Mouse (Mus musculus): ENCODE results near the gene Nr4a1. TPM values are rescaled to one million over a fixed set of nuclear protein-coding genes. Genes with fewer than 3 reads are reported as not detected.
A peak's percentile ranks its signal among the peaks of the same experiment; 100 is the strongest.

Gene Nr4a1
- polyA plus RNA-seq, 1 experiment from 2014 or later: 13.5 TPM

DNA sequence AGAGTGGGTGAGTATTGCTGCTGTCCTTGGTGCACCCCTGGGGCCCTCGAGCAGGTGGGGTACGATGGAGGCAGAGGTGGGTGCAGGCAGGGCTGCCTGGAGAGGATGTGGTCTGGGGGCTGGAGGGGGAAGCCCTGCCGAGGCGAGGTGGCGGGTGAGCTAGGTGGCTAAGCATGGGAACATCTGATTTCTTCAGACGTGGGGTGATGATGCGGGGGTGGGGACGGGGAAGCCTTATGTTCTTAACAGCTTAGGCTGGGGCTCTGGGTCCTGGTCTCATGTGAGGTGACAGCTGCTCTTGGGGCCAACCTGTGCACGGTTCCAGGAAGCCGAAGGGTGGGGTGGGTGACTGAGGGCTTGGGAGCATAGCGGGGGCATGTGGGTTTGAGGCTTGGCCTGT, 4.4 kb downstream of the Nr4a1 start:
- Histone ChIP-seq H3K27me3 (ENCODE audit: control insufficient read depth, insufficient read depth, low read length) (no peaks in the 10 kb centered on the region), H3K9me3 (replicated peaks; ENCODE audit: control insufficient read depth, low read length) (no peaks in the 10 kb centered on the region), H3K4me2 (ENCODE audit: low read depth, low read length) (no peak overlapping the region), H3K9ac (ENCODE audit: low read length) (no peak overlapping the region), H3K36me3 (ENCODE audit: control insufficient read depth, insufficient read depth) (no peaks in the 10 kb centered on the region), H3K4me3 (ENCODE audit: low read length) (no peak overlapping the region), H3K27ac (ENCODE audit: low read length) (no peak overlapping the region), H3K4me1 (ENCODE audit: control insufficient read depth, insufficient read depth, low read length) (peaks cover 61% of the 10 kb centered on the region)
- ATAC-seq (replicated peaks; ENCODE audit: extremely low read depth, insufficient read depth, low FRiP score): 0 out of 2 replicates have a peak, but pooled peaks have one; percentile 6
- WGBS: 77% methylated on average over 11 of the region's 11 CpGs

DNA sequence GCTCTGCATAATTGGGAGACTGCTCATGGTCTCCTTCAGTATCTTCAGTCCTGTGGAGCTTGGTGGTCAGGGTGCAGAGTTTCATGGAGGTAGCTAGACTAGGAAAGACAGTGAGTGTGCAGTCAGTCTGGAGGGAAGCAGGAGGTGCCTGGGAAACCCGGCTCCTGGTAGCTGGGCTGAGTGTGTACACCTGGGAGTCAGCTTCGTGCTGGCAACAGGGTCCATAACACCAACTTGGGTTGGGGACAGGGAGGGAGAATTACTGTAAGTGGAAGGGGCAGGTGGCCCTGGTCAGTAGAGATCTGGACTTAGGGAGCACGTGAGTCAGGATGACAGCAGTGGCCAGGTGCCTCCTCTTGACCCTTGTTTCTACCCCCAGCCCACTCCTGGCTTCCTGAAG, 5.9 kb downstream of the Nr4a1 start:
- Histone ChIP-seq H3K27me3 (ENCODE audit: control insufficient read depth, insufficient read depth, low read length) (no peaks in the 10 kb centered on the region), H3K27ac (ENCODE audit: low read length) (peak overlapping the region; percentile 89), H3K36me3 (ENCODE audit: control insufficient read depth, insufficient read depth) (no peaks in the 10 kb centered on the region), H3K4me2 (ENCODE audit: low read depth, low read length) (peak overlapping the region; percentile 41), H3K4me1 (ENCODE audit: control insufficient read depth, insufficient read depth, low read length) (peaks cover 54% of the 10 kb centered on the region), H3K4me3 (ENCODE audit: low read length) (no peak overlapping the region), H3K9ac (ENCODE audit: low read length) (peak overlapping the region; percentile 61), H3K9me3 (replicated peaks; ENCODE audit: control insufficient read depth, low read length) (no peaks in the 10 kb centered on the region)
- no peak for ATAC-seq (replicated peaks; ENCODE audit: extremely low read depth, insufficient read depth, low FRiP score)
- 78% methylated on average over 3 of the region's 3 CpGs for WGBS

- Histone ChIP-seq H3K27me3 (ENCODE audit: control insufficient read depth, insufficient read depth, low read length) (no peaks in the 10 kb centered on the region), H3K4me3 (ENCODE audit: low read length) (no peak overlapping the region), H3K27ac (ENCODE audit: low read length) (peak overlapping the region; percentile 89), H3K36me3 (ENCODE audit: control insufficient read depth, insufficient read depth) (no peaks in the 10 kb centered on the region), H3K9me3 (replicated peaks; ENCODE audit: control insufficient read depth, low read length) (no peaks in the 10 kb centered on the region), H3K4me1 (ENCODE audit: control insufficient read depth, insufficient read depth, low read length) (peaks cover 51% of the 10 kb centered on the region), H3K9ac (ENCODE audit: low read length) (peak overlapping the region; percentile 61), H3K4me2 (ENCODE audit: low read depth, low read length) (peak overlapping the region; percentile 41)
- 29% methylated on average over 10 of the region's 10 CpGs for WGBS
- peak; percentile 25 for ATAC-seq (replicated peaks; ENCODE audit: extremely low read depth, insufficient read depth, low FRiP score)
Measured at GRCm38 (mm10) chr15:101260387-101260786, 6.3 kb downstream of the Nr4a1 start.

DNA sequence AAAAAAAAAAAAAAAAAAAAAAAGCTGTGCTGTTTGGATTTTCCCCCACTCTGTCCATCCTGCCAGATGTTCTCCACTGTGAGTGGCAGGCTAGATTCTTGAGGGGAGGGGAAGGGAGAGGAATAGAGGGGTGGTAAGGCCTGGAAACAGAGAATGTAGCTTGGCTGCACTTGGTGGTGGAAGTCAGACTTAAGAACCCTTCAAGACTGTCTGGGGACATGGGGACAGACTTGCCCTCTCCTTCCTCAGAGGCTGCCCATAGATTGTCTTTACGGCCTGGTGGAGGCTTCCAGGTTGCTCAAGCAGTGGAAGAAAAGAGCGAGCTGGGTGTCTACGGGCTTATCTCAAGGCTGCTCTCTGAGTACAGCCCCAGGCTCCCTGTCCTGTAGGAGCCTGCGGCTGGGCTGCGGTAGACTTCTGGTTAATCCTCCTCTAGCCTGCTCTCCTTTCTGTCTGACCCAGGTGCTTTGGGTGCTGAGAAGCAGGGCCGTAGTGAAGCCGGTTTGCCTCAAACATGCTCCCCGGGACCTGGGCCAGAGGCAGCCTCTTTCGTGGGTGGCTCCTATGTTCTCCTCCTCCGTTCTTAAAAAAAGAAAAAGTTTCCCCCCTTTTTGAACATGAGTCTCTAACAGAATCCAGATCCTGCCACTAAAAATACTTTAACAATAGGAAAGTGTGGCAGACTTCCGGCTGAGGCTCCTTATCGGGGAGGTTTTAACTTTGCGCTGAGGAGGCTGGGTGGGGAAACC, 7.0 kb downstream of the Nr4a1 start:
- H3K4me1 ChIP-seq (ENCODE audit: control insufficient read depth, insufficient read depth, low read length): peaks cover 51% of the 10 kb centered on the region
- H3K36me3 ChIP-seq (ENCODE audit: control insufficient read depth, insufficient read depth): no peaks in the 10 kb centered on the region
- WGBS: 14% methylated on average over 13 of the region's 13 CpGs
- peak overlapping the region; percentile 1; the same call in 1 of the 2 replicates for H3K4me3 ChIP-seq (ENCODE audit: low read length)
- H3K4me2 ChIP-seq (ENCODE audit: low read depth, low read length): peak overlapping the region; percentile 41
- H3K27me3 ChIP-seq (ENCODE audit: control insufficient read depth, insufficient read depth, low read length): no peaks in the 10 kb centered on the region
- peak overlapping the region; percentile 89 for H3K27ac ChIP-seq (ENCODE audit: low read length)
- ATAC-seq (replicated peaks; ENCODE audit: extremely low read depth, insufficient read depth, low FRiP score): no peak
- peak overlapping the region; percentile 61 for H3K9ac ChIP-seq (ENCODE audit: low read length)
- no peaks in the 10 kb centered on the region for H3K9me3 ChIP-seq (replicated peaks; ENCODE audit: control insufficient read depth, low read length)

- ATAC-seq (replicated peaks; ENCODE audit: extremely low read depth, insufficient read depth, low FRiP score): no peak
- 57% methylated on average over 5 of the region's 5 CpGs for WGBS
- Histone ChIP-seq H3K27me3 (ENCODE audit: control insufficient read depth, insufficient read depth, low read length) (no peaks in the 10 kb centered on the region), H3K36me3 (ENCODE audit: control insufficient read depth, insufficient read depth) (no peaks in the 10 kb centered on the region), H3K9me3 (replicated peaks; ENCODE audit: control insufficient read depth, low read length) (no peaks in the 10 kb centered on the region), H3K9ac (ENCODE audit: low read length) (no peak overlapping the region), H3K4me1 (ENCODE audit: control insufficient read depth, insufficient read depth, low read length) (peaks cover 51% of the 10 kb centered on the region), H3K27ac (ENCODE audit: low read length) (peak overlapping the region; percentile 89), H3K4me2 (ENCODE audit: low read depth, low read length) (no peak overlapping the region), H3K4me3 (ENCODE audit: low read length) (no peak overlapping the region)
Measured at GRCm38 (mm10) chr15:101262502-101262901, 8.4 kb downstream of the Nr4a1 start.

- H3K4me1 ChIP-seq (ENCODE audit: control insufficient read depth, insufficient read depth, low read length): peaks cover 43% of the 10 kb centered on the region
- 1% methylated on average over 56 of the region's 57 CpGs for WGBS
- no peaks in the 10 kb centered on the region for H3K27me3 ChIP-seq (ENCODE audit: control insufficient read depth, insufficient read depth, low read length)
- H3K36me3 ChIP-seq (ENCODE audit: control insufficient read depth, insufficient read depth): peaks cover 8% of the 10 kb centered on the region
- H3K4me3 ChIP-seq (ENCODE audit: low read length): peak overlapping the region; percentile 73
- peak overlapping the region; percentile 88 for H3K27ac ChIP-seq (ENCODE audit: low read length)
- H3K4me2 ChIP-seq (ENCODE audit: low read depth, low read length): peak overlapping the region; percentile 88
- peak; percentile 92 for ATAC-seq (replicated peaks; ENCODE audit: extremely low read depth, insufficient read depth, low FRiP score)
- no peaks in the 10 kb centered on the region for H3K9me3 ChIP-seq (replicated peaks; ENCODE audit: control insufficient read depth, low read length)
- peak overlapping the region; percentile 78 for H3K9ac ChIP-seq (ENCODE audit: low read length)
Measured at GRCm38 (mm10) chr15:101266132-101266963, 12.3 kb downstream of the Nr4a1 start.

GRCm38 (mm10) chr15:101267053-101268032, 13.3 kb downstream of the Nr4a1 start:
- no peaks in the 10 kb centered on the region for H3K27me3 ChIP-seq (ENCODE audit: control insufficient read depth, insufficient read depth, low read length)
- H3K9me3 ChIP-seq (replicated peaks; ENCODE audit: control insufficient read depth, low read length): no peaks in the 10 kb centered on the region
- peaks cover 34% of the 10 kb centered on the region for H3K4me1 ChIP-seq (ENCODE audit: control insufficient read depth, insufficient read depth, low read length)
- H3K4me2 ChIP-seq (ENCODE audit: low read depth, low read length): peak overlapping the region; percentile 88
- peak; percentile 8; the same call in 1 of the 2 replicates for ATAC-seq (replicated peaks; ENCODE audit: extremely low read depth, insufficient read depth, low FRiP score)
- peak overlapping the region; percentile 83 for H3K27ac ChIP-seq (ENCODE audit: low read length)
- peak overlapping the region; percentile 78 for H3K9ac ChIP-seq (ENCODE audit: low read length)
- H3K4me3 ChIP-seq (ENCODE audit: low read length): peak overlapping the region; percentile 73
- peaks cover 10% of the 10 kb centered on the region for H3K36me3 ChIP-seq (ENCODE audit: control insufficient read depth, insufficient read depth)
- 3% methylated on average over 25 of the region's 25 CpGs for WGBS

DNA sequence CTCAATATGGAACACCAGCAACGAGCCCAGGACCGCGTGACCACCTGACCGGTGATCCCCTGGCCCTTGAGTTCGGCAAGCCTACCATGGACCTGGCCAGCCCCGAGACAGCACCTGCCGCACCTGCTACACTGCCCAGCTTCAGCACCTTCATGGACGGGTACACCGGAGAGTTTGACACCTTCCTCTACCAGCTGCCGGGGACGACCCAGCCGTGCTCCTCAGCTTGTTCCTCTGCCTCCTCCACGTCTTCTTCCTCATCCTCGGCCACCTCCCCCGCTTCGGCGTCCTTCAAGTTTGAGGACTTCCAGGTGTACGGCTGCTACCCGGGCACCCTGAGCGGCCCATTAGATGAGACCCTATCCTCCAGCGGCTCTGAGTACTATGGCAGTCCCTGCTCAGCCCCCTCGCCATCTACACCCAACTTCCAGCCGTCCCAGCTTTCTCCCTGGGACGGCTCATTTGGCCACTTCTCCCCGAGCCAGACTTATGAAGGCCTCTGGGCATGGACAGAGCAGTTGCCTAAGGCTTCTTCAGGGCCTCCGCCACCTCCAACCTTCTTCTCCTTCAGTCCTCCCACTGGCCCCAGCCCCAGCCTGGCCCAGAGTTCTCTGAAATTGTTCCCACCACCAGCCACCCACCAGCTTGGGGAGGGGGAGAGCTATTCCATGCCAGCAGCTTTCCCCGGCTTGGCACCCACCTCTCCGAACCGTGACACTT, 16.2 kb downstream of the Nr4a1 start:
- ATAC-seq (replicated peaks; ENCODE audit: extremely low read depth, insufficient read depth, low FRiP score): no peak
- WGBS: 90% methylated on average over 29 of the region's 29 CpGs
- Histone ChIP-seq H3K9ac (ENCODE audit: low read length) (no peak overlapping the region), H3K4me3 (ENCODE audit: low read length) (no peak overlapping the region), H3K4me1 (ENCODE audit: control insufficient read depth, insufficient read depth, low read length) (peaks cover 28% of the 10 kb centered on the region), H3K36me3 (ENCODE audit: control insufficient read depth, insufficient read depth) (peaks cover 30% of the 10 kb centered on the region), H3K27me3 (ENCODE audit: control insufficient read depth, insufficient read depth, low read length) (no peaks in the 10 kb centered on the region), H3K27ac (ENCODE audit: low read length) (no peak overlapping the region), H3K4me2 (ENCODE audit: low read depth, low read length) (no peak overlapping the region), H3K9me3 (replicated peaks; ENCODE audit: control insufficient read depth, low read length) (no peaks in the 10 kb centered on the region)

All from heart, embryonic 16.5 days (tissue).